ENCODE assay signal across 10 mouse cellular contexts in genomic region chr8:39297548-39298306, GRCm38 (mm10).
DNase-seq lines count a peak whose midpoint lies in the region; ATAC-seq and TF ChIP-seq lines count a peak whose summit lies in the region.
"Had no signal": no experiment of that assay in that cellular context is flagged by ENCODE, and none has a peak within 500 bp of the region (broad histone marks: within the 10 kb centered on the region; RNA-seq: fewer than 3 reads in every experiment).

No protein-coding gene starts in this region.

- ATAC-seq in heart, embryonic 12.5 days (ENCODE audit: insufficient number of reproducible peaks, low FRiP score) = peak; percentile 74
- no peak for ATAC-seq in intestine, embryonic 15.5 days
- ATAC-seq in liver, postnatal 0 days = no peak
- no peak for ATAC-seq in forebrain, embryonic 11.5 days (replicated peaks; ENCODE audit: low FRiP score)

- peaks cover 11% of the 10 kb centered on the region for H3K4me1 ChIP-seq in heart, embryonic 12.5 days (replicated peaks)
- no peaks in the 10 kb centered on the region for H3K4me1 ChIP-seq in intestine, embryonic 15.5 days (replicated peaks)
- no peaks in the 10 kb centered on the region for H3K4me1 ChIP-seq in liver, postnatal 0 days (ENCODE audit: insufficient read depth)
- no peaks in the 10 kb centered on the region for H3K4me1 ChIP-seq in forebrain, embryonic 11.5 days (replicated peaks; ENCODE audit: control insufficient read depth, insufficient read depth, low read length)

- no peaks in the 10 kb centered on the region for H3K27me3 ChIP-seq in heart, embryonic 12.5 days (replicated peaks)
- no peaks in the 10 kb centered on the region for H3K27me3 ChIP-seq in intestine, embryonic 15.5 days (replicated peaks)
- no peaks in the 10 kb centered on the region for H3K27me3 ChIP-seq in liver, postnatal 0 days (ENCODE audit: insufficient read depth, low read length)
- no peaks in the 10 kb centered on the region for H3K27me3 ChIP-seq in forebrain, embryonic 11.5 days (ENCODE audit: control insufficient read depth, insufficient read depth, low read length)

- H3K9ac ChIP-seq in heart, embryonic 12.5 days = peak overlapping the region; percentile 17; the same call in 1 of the 2 replicates
- no peak overlapping the region for H3K9ac ChIP-seq in intestine, embryonic 15.5 days
- no peak overlapping the region for H3K9ac ChIP-seq in liver, postnatal 0 days (replicated peaks)
- no peak overlapping the region for H3K9ac ChIP-seq in forebrain, embryonic 11.5 days (ENCODE audit: low read length)

- TF ChIP-seq EP300 in liver, postnatal 0 days (IDR thresholded peaks at IDR 0.05; ENCODE audit: low read depth) = no peak

- peak overlapping the region; percentile 38 for H3K4me3 ChIP-seq in heart, embryonic 12.5 days
- H3K4me3 ChIP-seq in intestine, embryonic 15.5 days (replicated peaks) = no peak overlapping the region
- H3K4me3 ChIP-seq in liver, postnatal 0 days (ENCODE audit: low read depth, low read length) = no peak overlapping the region
- H3K4me3 ChIP-seq in forebrain, embryonic 11.5 days (ENCODE audit: low read depth, low read length) = no peak overlapping the region

- no peak overlapping the region for H3K27ac ChIP-seq in heart, embryonic 12.5 days (ENCODE audit: poor library complexity, severe bottlenecking)
- H3K27ac ChIP-seq in intestine, embryonic 15.5 days = no peak overlapping the region
- H3K27ac ChIP-seq in liver, postnatal 0 days (ENCODE audit: low read depth) = no peak overlapping the region
- H3K27ac ChIP-seq in forebrain, embryonic 11.5 days (ENCODE audit: low read depth, low read length) = no peak overlapping the region

- no peaks in the 10 kb centered on the region for H3K9me3 ChIP-seq in heart, embryonic 12.5 days (replicated peaks)
- H3K9me3 ChIP-seq in intestine, embryonic 15.5 days = no peaks in the 10 kb centered on the region
- H3K9me3 ChIP-seq in liver, postnatal 0 days (ENCODE audit: low read length) = no peaks in the 10 kb centered on the region
- H3K9me3 ChIP-seq in forebrain, embryonic 11.5 days (ENCODE audit: control insufficient read depth, low read length) = no peaks in the 10 kb centered on the region

- no peak for DNase-seq in heart, postnatal 4 days
- peak; percentile 16 for DNase-seq in embryo, embryonic 10 days (ENCODE audit: low spot score)
- DNase-seq in liver, postnatal 0 days = no peak
- DNase-seq in urinary bladder, postnatal 36 days (ENCODE audit: low spot score in 2 of 2) = no peak
- no peak for DNase-seq in forebrain, embryonic 11.5 days (ENCODE audit: low spot score)
- no peak for DNase-seq in right cerebral cortex, adult 2 months (ENCODE audit: low spot score in 2 of 2)
- DNase-seq: cerebellum, postnatal 10 days; gastrocnemius, postnatal 10 days had no signal

- 9% methylated on average over 12 of the region's 12 CpGs for WGBS in heart, embryonic 12.5 days
- WGBS in intestine, embryonic 15.5 days = 14% methylated on average over 12 of the region's 12 CpGs
- WGBS in liver, postnatal 0 days (ENCODE audit: insufficient replicate concordance) = 11% methylated on average over 12 of the region's 12 CpGs
- WGBS in forebrain, embryonic 11.5 days = 23% methylated on average over 12 of the region's 12 CpGs

- no peak for TF ChIP-seq CTCF in liver, postnatal 0 days (IDR thresholded peaks at IDR 0.05; ENCODE audit: low read depth)

- peak overlapping the region; percentile 66 for H3K4me2 ChIP-seq in heart, embryonic 12.5 days
- H3K4me2 ChIP-seq in intestine, embryonic 15.5 days (replicated peaks) = peak overlapping the region; percentile 37
- H3K4me2 ChIP-seq in liver, postnatal 0 days (ENCODE audit: low read depth, low read length) = 0 out of 2 replicates have a peak overlapping the region, but pooled peaks have one; percentile 13
- H3K4me2 ChIP-seq in forebrain, embryonic 11.5 days (ENCODE audit: low read depth, low read length, severe bottlenecking) = no peak overlapping the region

- no peaks in the 10 kb centered on the region for H3K36me3 ChIP-seq in heart, embryonic 12.5 days
- no peaks in the 10 kb centered on the region for H3K36me3 ChIP-seq in intestine, embryonic 15.5 days
- no peaks in the 10 kb centered on the region for H3K36me3 ChIP-seq in liver, postnatal 0 days (replicated peaks; ENCODE audit: insufficient read depth, low read length)
- no peaks in the 10 kb centered on the region for H3K36me3 ChIP-seq in forebrain, embryonic 11.5 days (ENCODE audit: control insufficient read depth, insufficient read depth, low read length)
